Mouse (Mus musculus) cerebellum, adult (tissue): ENCODE results near the gene Slc35e1.

Experiments
- ATAC-seq: cut with Nextera tagmentation; 2 replicates; pipeline ENCODE4 v1.9.2; 2017; ENCODE audit warnings: mild to moderate bottlenecking, moderate library complexity, mixed read lengths; ENCODE audit not compliant: insufficient number of reproducible peaks, low FRiP score, low TSS enrichment

The Slc35e1 gene

GRCm38 (mm10) chr8:72487014-72487413 lies 5.4 kb downstream of the Slc35e1 start:
- ATAC-seq = no peak

GRCm38 (mm10) chr8:72485456-72486199 lies 6.8 kb downstream of the Slc35e1 start:
- no peak for ATAC-seq

GRCm38 (mm10) chr8:72474826-72475546 lies 17.4 kb downstream of the Slc35e1 start, which contains the start of gene Cherp:
Cherp (minus strand) TSS chr8:72475226.
- ATAC-seq = peak; percentile 94

GRCm38 (mm10) chr8:72470684-72471083 lies 21.7 kb downstream of the Slc35e1 start:
- ATAC-seq = no peak

- ATAC-seq = no peak
Observed at GRCm38 (mm10) chr8:72469984-72470383, 22.4 kb downstream of the Slc35e1 start.

GRCm38 (mm10) chr8:72469243-72469642 lies 23.2 kb downstream of the Slc35e1 start:
- no peak for ATAC-seq

GRCm38 (mm10) chr8:72464211-72464610 lies 28.2 kb downstream of the Slc35e1 start:
- no peak for ATAC-seq

GRCm38 (mm10) chr8:72459881-72460533 lies 32.4 kb downstream of the Slc35e1 start:
- no peak for ATAC-seq

GRCm38 (mm10) chr8:72458457-72458856 lies 34.0 kb downstream of the Slc35e1 start:
- ATAC-seq = no peak

GRCm38 (mm10) chr8:72457806-72458205 lies 34.6 kb downstream of the Slc35e1 start:
- ATAC-seq = no peak

- no peak for ATAC-seq
Observed at GRCm38 (mm10) chr8:72455317-72455716, 37.1 kb downstream of the Slc35e1 start.

- ATAC-seq = no peak
Observed at GRCm38 (mm10) chr8:72453904-72454303, 38.5 kb downstream of the Slc35e1 start.

- no peak for ATAC-seq
Observed at GRCm38 (mm10) chr8:72451516-72451915, 40.9 kb downstream of the Slc35e1 start.

GRCm38 (mm10) chr8:72445071-72445470 lies 47.3 kb downstream of the Slc35e1 start:
- no peak for ATAC-seq

- ATAC-seq = no peak
Observed at GRCm38 (mm10) chr8:72443994-72444350, 48.4 kb downstream of the Slc35e1 start.

- peak; percentile 100 for ATAC-seq
Observed at GRCm38 (mm10) chr8:72443338-72443993, 48.9 kb downstream of the Slc35e1 start, which contains the start of the genes Calr3 and 1700030K09Rik. Calr3 (minus strand) TSS chr8:72443870. 1700030K09Rik (plus strand) TSS chr8:72443880.

GRCm38 (mm10) chr8:72438248-72439015 lies 54.0 kb downstream of the Slc35e1 start:
- no peak for ATAC-seq

GRCm38 (mm10) chr8:72434952-72435351 lies 57.5 kb downstream of the Slc35e1 start:
- ATAC-seq = no peak
